Mouse (Mus musculus) 416B (cell line): ENCODE results near the gene Eloa.

Source experiments
- DNase-seq: peaks from one replicate; pipeline ENCODE4 v3.0.0; 2011; ENCODE audit warnings: low read depth

Gene Eloa

DNA sequence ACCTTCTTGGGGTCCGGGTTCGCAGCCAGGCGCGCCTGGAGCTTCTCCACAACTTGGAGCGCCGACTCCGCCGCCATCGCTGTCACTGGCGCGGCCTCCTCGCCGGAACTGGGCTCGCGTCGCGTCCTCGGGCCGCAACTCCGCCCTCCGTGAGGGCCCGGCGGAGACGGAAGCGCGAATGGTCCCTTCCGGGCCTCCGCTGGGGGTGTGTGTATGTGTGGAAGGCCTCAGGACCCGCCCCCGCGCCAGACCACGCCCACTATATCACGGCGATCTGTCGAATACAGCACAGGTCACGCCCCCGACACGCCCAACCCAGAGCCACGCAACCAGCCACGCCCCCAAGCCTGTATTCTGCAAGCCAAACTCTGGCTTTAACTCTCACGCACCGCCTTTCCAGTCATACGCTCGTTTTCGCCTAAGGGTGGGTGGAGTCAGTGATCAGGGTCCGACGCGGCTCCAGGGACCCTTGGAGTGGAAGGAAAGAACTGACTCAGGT, at the start of gene Eloa:
Gene Eloa, minus strand, starts transcription at position 215 of the 499 bp plus-strand sequence.
- peak; percentile 100 for DNase-seq

GRCm38 (mm10) chr4:136071178-136071714, 49.7 kb upstream of the Eloa start:
- DNase-seq = peak; percentile 73

DNA sequence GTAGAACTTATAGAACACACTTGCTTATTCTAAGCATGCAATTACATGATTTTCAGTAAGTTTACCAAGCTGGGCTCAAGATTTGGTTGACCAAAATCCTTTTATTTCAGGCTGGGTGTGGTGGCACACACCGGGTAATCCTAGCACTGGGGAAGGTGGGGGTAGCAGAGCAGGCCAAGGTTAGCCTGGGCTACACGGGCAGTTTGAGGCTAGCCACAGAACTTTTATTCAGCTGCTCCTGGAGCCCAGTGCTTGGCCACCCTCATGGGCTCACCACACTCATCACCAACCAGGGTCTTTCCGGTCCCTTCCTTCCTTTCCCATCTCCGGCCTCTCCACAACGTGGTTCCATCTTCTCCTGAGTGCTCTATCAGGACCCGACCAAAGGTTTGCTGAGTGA, 49.0 kb upstream of the Eloa start:
- DNase-seq = no peak

GRCm38 (mm10) chr4:136069954-136070353, 48.4 kb upstream of the Eloa start:
- peak; percentile 80 for DNase-seq

- no peak for DNase-seq
Observed at GRCm38 (mm10) chr4:136069313-136069712, 47.8 kb upstream of the Eloa start.

GRCm38 (mm10) chr4:136063143-136063542, 41.6 kb upstream of the Eloa start:
- DNase-seq = no peak

GRCm38 (mm10) chr4:136059800-136060488, 38.4 kb upstream of the Eloa start:
- peak; percentile 83 for DNase-seq

GRCm38 (mm10) chr4:136057916-136058315, 36.4 kb upstream of the Eloa start:
- DNase-seq = no peak

- DNase-seq = no peak
Observed at GRCm38 (mm10) chr4:136056030-136056429, 34.5 kb upstream of the Eloa start.

GRCm38 (mm10) chr4:136053843-136054242, 32.3 kb upstream of the Eloa start:
- peak; percentile 74 for DNase-seq

GRCm38 (mm10) chr4:136053247-136053596, 31.7 kb upstream of the Eloa start, which contains the start of gene Rpl11:
Gene Rpl11, minus strand, starts transcription at chr4:136053428.
- peak; percentile 97 for DNase-seq

DNA sequence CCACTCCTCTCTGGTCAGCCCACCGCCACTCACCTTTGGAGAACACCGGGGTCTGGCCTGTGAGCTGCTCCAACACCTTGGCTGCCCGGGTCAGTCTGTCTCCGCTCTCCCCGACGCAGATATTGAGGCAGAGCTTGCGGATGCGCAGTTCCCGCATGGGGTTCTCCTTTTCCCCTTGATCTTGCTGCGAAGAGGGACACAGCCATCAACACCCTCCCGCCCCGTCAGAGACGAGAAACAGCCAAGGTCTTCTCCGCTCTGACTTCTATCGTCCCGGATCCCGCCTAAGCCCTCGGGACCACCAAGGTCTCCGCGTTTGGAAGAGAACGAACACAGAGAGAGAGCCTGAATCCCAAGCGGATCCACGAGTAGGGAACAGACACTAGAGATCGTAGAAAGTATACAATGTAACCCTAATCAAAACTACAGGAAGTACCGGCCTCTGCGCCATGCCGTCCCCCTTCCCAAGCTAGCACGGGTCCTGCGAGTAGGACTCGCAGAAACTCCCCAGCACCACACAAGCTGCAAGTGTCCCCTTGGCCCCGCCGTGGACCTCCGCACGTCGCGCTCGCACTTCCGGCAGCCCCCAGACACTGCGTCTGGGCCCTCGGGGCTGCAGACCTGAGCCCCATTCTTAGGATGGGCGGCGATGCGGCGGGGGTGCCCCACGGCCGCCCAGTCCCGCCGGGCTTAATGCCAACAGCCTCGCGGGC, 31.1 kb upstream of the Eloa start:
- no peak for DNase-seq

DNA sequence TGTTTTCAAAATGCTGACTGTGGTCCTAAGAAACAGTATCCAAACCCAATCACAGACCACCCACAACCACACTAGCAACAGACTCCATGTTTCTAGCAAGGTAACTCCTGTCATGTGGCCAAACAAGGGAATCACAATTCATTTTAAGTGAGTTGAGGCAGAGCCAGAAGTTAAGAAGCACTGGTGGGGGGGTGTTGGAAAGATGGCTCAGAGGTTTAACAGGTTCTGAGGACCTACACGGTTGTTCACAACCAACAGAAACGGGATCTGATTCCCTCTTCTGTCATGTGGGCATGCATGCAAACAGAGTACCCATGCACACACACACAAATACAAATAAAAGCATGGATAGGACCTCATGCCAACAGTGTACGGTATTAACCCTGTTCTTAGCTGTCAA, 30.5 kb upstream of the Eloa start:
- DNase-seq = peak; percentile 45

DNA sequence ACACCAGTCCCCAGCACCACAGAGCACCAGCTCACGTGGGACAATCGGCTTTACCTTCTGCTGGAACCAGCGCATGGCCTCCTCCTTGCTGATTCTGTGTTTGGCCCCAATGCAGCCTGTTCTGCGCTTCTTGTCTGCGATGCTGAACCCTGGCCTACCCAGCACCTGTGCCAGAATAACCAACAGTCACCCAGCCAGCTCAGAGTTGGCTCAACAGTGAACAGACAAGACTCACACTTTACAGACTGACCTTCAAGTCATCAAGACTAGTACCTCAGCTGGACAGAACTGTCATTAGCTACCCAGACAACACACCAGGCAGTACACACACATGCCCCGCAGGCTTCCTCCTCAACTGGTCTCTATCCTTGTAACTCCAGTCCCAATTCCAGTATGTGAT, 28.7 kb upstream of the Eloa start:
- no peak for DNase-seq

- no peak for DNase-seq
Observed at GRCm38 (mm10) chr4:136048291-136049032, 26.9 kb upstream of the Eloa start.

GRCm38 (mm10) chr4:136047626-136048025, 26.1 kb upstream of the Eloa start:
- peak; percentile 60 for DNase-seq

DNA sequence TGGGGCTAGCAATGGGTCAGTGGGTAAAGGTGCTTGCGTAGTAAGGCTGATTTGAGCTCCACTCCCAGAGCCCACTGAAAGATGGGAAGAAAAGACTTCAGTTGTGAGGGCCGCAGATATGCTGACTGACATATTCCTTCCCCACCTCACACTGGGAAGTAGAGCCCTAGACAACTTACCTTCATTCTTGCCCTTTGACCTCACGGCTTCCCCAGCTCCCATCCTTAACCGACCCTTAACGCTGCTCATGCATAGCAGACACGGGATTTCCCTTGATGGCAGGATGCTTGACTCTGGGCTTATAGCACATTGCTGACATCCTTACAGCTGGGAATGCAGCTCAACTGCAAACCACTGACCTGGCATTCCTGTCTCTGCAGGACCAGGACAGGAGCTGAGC, 25.3 kb upstream of the Eloa start:
- no peak for DNase-seq

DNA sequence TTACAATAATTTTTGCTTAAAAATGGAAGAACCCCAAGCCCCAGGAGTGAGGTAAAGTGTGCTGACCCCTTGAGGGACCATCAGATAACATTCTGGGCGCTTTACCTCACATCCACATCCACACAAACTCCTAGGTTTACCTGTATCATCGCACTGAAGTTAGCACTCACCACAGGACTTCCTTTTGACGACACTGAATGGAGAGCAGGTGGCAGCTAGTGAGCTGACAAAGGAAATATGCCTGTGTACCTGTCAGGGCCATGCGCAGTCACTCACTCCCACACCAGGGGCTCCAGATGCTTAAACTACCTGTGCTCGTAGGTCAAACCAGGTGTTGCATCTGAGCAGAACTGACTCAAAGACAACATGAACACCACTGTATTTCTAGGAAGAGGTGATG, 23.5 kb upstream of the Eloa start:
- no peak for DNase-seq

GRCm38 (mm10) chr4:136043784-136044400, 22.3 kb upstream of the Eloa start:
- DNase-seq = no peak

DNA sequence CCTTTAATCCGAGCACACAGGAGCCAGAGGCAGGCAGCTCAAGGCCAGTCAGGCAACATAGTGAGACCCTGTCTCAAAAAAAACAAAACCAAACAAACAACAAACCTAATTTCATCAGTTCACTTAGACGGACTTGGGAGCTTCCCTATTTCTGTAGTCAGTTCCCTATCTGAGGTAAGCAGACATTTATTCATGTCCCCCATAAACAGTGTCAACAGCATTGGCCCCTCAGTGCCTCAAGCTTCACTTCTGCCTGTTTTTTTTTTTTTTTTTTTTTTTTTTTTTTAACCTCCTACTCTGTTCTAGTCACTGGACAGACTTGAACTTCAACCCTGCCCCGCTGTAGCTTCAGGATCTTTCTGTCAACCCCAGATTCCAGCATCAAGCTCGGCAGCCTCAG, 13.5 kb upstream of the Eloa start:
- DNase-seq = peak; percentile 47

DNA sequence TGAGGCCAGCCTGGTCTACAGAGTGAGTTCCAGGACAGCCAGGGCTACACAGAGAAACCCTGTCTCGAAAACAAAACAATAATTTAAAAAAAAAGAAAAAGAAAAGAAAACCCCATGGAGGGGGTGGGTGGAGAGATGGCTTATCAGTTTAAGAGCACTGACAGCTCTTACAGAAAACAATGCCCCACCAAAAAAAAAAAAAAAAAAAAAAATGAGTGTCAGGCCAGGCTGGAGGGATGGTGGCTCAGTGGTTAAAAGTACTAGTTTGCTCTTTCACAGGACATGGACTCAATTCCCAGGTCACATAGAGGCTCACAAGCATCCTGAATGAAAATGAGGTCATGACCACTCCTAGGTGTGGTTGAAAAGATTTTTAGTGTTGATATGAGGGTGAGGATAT, 11.7 kb upstream of the Eloa start:
- peak; percentile 44 for DNase-seq
